Mouse (Mus musculus): ENCODE measurements around the gene Fbxw17. TPM values are rescaled to one million over a fixed set of nuclear protein-coding genes. Genes with fewer than 3 reads are reported as not detected.
A peak's percentile ranks its signal among the peaks of the same experiment; 100 is the strongest.
"Not testable (repeated sequence)": the region's sequence is repeated elsewhere in the genome, so short reads cannot be mapped to it uniquely, and the experiment has no call there.

Fbxw17 gene
- polyA plus RNA-seq (2015; fragmentation: Nextera tagmentation; extraction: Ambion mirVana) = 30.7 and 33.5 TPM in 2 replicates

DNA sequence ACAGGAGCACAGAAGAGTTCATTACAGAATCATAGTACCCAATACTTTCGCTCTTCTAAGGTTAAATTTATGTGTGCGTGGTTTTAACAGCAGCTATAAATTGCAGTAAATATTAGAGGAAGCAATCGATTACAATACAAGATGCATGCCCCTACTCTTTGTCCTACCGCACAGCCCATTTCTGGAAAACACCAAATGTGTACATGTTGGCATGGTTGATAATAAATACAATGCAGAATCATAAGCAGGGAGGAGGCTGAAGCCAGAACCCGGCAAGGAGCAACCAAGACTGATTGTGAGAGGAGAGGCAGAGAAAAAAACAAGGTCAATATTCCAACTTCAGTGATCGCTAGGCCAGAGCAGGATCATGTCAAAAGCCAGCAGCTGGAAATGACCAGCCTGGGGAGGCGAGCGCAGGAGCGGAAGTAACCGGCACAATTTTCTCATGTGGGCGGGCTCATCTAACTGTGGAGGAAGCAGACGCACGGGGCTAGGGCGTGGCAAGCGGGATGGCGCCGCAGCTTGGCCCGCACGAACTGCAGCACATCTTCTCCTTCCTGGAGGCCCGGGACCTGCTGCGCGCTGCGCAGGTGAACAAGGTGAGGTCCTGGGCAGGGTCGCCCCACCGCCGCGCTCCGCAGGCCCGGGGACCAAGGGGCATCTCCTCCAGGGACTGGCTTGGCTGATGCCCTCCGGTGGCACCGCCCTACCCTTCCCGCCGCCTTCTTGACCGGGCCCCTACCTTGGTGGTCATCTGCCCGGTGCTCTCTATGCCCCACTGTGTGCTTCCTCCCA lies at the start of gene Fbxw17:
Fbxw17 (plus strand) TSS at position 476 of the 795 bp plus-strand sequence.
- H3K36me3 ChIP-seq = peaks cover 5% of the 10 kb centered on the region
- no peaks in the 10 kb centered on the region for H3K27me3 ChIP-seq
- peaks cover 12% of the 10 kb centered on the region for H3K4me1 ChIP-seq
- WGBS = 11% methylated on average over 34 of the region's 35 CpGs
- peak; percentile 94 for ATAC-seq (ENCODE audit: insufficient number of reproducible peaks, low FRiP score, low TSS enrichment, low read depth)
- peak within 1 kb of the TSS; percentile 75 for H3K9ac ChIP-seq
- peak within 1 kb of the TSS; percentile 75 for H3K4me3 ChIP-seq (replicated peaks)
- no peaks in the 10 kb centered on the region for H3K9me3 ChIP-seq (replicated peaks)
- peak within 1 kb of the TSS; percentile 61 for H3K4me2 ChIP-seq (replicated peaks)
- H3K27ac ChIP-seq (replicated peaks) = no peak within 1 kb of the TSS

- not testable (repeated sequence) for H3K9ac ChIP-seq; H3K27ac ChIP-seq (replicated peaks); H3K36me3 ChIP-seq; H3K9me3 ChIP-seq (replicated peaks); H3K4me2 ChIP-seq (replicated peaks); H3K4me3 ChIP-seq (replicated peaks); ATAC-seq (ENCODE audit: insufficient number of reproducible peaks, low FRiP score, low TSS enrichment, low read depth); H3K4me1 ChIP-seq; H3K27me3 ChIP-seq
- 64% methylated on average over 5 of the region's 5 CpGs for WGBS
Measured at GRCm38 (mm10) chr13:50372934-50373705, 44.5 kb upstream of the Fbxw17 start.

GRCm38 (mm10) chr13:50389146-50389545 lies 28.5 kb upstream of the Fbxw17 start:
- not testable (repeated sequence) for H3K27me3 ChIP-seq; H3K4me3 ChIP-seq (replicated peaks); H3K4me1 ChIP-seq; H3K9me3 ChIP-seq (replicated peaks); H3K27ac ChIP-seq (replicated peaks); H3K9ac ChIP-seq; H3K36me3 ChIP-seq; H3K4me2 ChIP-seq (replicated peaks); ATAC-seq (ENCODE audit: insufficient number of reproducible peaks, low FRiP score, low TSS enrichment, low read depth)

- H3K9me3 ChIP-seq (replicated peaks) = no peaks in the 10 kb centered on the region
- peak overlapping the region; percentile 75 for H3K9ac ChIP-seq
- H3K4me2 ChIP-seq (replicated peaks) = peak overlapping the region; percentile 61
- peaks cover 13% of the 10 kb centered on the region for H3K36me3 ChIP-seq
- WGBS = 32% methylated on average over 3 of the region's 3 CpGs
- no peak overlapping the region for H3K27ac ChIP-seq (replicated peaks)
- peaks cover 12% of the 10 kb centered on the region for H3K4me1 ChIP-seq
- peak overlapping the region; percentile 75 for H3K4me3 ChIP-seq (replicated peaks)
- no peak for ATAC-seq (ENCODE audit: insufficient number of reproducible peaks, low FRiP score, low TSS enrichment, low read depth)
- no peaks in the 10 kb centered on the region for H3K27me3 ChIP-seq
Measured at GRCm38 (mm10) chr13:50418421-50418820, 757 bp downstream of the Fbxw17 start.

DNA sequence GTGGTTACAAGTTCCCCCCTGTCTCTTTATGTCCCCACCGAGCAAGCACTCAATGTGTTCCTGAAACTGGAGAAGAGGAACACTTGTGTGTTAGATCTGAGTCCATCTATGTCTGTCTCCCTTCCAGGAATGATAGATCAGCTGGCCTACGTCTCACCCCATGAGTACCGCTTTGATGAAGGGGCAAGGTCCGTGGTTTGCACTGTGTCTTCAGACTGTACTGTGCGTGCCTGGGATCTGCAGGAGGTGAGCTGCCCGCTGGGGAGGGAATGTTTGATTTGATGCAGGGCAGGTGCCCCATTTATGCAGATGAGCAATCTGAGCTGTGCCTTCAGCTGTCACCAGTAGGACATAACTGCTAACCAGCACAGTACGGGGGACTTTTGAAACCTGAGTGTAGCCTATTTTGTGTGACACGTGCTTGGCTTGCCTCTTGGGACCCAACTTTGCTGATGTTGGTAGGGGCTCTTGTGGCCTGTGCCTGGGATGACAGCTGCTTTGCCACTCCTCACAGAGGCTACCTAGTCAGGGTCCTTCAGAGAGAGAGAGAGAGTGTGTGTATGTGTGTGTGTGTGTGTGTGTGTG lies 6.1 kb downstream of the Fbxw17 start:
- ATAC-seq (ENCODE audit: insufficient number of reproducible peaks, low FRiP score, low TSS enrichment, low read depth) = no peak; the same call in 1 of the 2 replicates
- H3K27ac ChIP-seq (replicated peaks) = no peak overlapping the region
- H3K36me3 ChIP-seq = peaks cover 63% of the 10 kb centered on the region
- no peak overlapping the region for H3K4me2 ChIP-seq (replicated peaks)
- H3K4me1 ChIP-seq = peaks cover 4% of the 10 kb centered on the region
- H3K9ac ChIP-seq = no peak overlapping the region
- no peaks in the 10 kb centered on the region for H3K9me3 ChIP-seq (replicated peaks)
- no peak overlapping the region for H3K4me3 ChIP-seq (replicated peaks)
- H3K27me3 ChIP-seq = no peaks in the 10 kb centered on the region
- WGBS = 88% methylated on average over 8 of the region's 8 CpGs

- H3K27ac ChIP-seq (replicated peaks) = no peak overlapping the region
- WGBS = 95% methylated on average over 2 of the region's 2 CpGs
- no peak overlapping the region for H3K4me2 ChIP-seq (replicated peaks)
- no peaks in the 10 kb centered on the region for H3K27me3 ChIP-seq
- no peak overlapping the region for H3K4me3 ChIP-seq (replicated peaks)
- no peak overlapping the region for H3K9ac ChIP-seq
- no peak for ATAC-seq (ENCODE audit: insufficient number of reproducible peaks, low FRiP score, low TSS enrichment, low read depth)
- H3K9me3 ChIP-seq (replicated peaks) = no peaks in the 10 kb centered on the region
- H3K36me3 ChIP-seq = peaks cover 70% of the 10 kb centered on the region
- no peaks in the 10 kb centered on the region for H3K4me1 ChIP-seq
Measured at GRCm38 (mm10) chr13:50424517-50424916, 6.9 kb downstream of the Fbxw17 start.

- Histone ChIP-seq H3K9ac (no peak overlapping the region), H3K4me3 (replicated peaks) (no peak overlapping the region), H3K9me3 (replicated peaks) (no peaks in the 10 kb centered on the region), H3K4me1 (no peaks in the 10 kb centered on the region), H3K27ac (replicated peaks) (no peak overlapping the region), H3K4me2 (replicated peaks) (no peak overlapping the region), H3K27me3 (no peaks in the 10 kb centered on the region), H3K36me3 (peaks cover 83% of the 10 kb centered on the region)
- no peak for ATAC-seq (ENCODE audit: insufficient number of reproducible peaks, low FRiP score, low TSS enrichment, low read depth)
- 82% methylated on average over 4 of the region's 4 CpGs for WGBS
Measured at GRCm38 (mm10) chr13:50426686-50427085, 9.0 kb downstream of the Fbxw17 start.

GRCm38 (mm10) chr13:50443812-50444211 lies 26.1 kb downstream of the Fbxw17 start, which contains the start of gene Gm47429:
Gene Gm47429, minus strand, starts transcription at chr13:50443912.
- no peaks in the 10 kb centered on the region for H3K36me3 ChIP-seq
- H3K4me3 ChIP-seq (replicated peaks) = no peak within 1 kb of the TSS
- no peaks in the 10 kb centered on the region for H3K27me3 ChIP-seq
- H3K9me3 ChIP-seq (replicated peaks) = no peaks in the 10 kb centered on the region
- 76% methylated on average over 2 of the region's 2 CpGs for WGBS
- H3K9ac ChIP-seq = no peak within 1 kb of the TSS
- no peak for ATAC-seq (ENCODE audit: insufficient number of reproducible peaks, low FRiP score, low TSS enrichment, low read depth)
- H3K27ac ChIP-seq (replicated peaks) = no peak within 1 kb of the TSS
- no peak within 1 kb of the TSS for H3K4me2 ChIP-seq (replicated peaks)
- no peaks in the 10 kb centered on the region for H3K4me1 ChIP-seq

DNA sequence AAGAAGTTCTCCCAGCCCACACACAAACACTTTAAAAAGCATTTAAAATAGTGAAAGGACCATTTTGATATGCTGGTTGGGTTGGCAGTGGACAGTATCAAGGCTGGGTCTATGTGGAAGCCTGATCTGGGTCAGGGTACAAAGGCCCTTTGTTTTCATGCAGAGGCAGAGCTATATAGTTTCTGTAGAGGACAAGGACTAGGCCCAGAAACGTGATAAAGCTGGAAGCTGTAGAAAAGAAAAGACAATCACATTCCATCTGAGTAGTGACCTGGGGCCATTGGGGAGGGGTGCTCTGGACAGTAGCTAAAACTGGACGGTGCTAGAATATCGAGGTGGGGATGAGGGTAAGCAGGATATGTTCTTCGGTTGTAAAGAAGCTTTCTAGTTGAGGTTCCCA lies 27.6 kb downstream of the Fbxw17 start:
- H3K27ac ChIP-seq (replicated peaks) = no peak overlapping the region
- H3K9me3 ChIP-seq (replicated peaks) = no peaks in the 10 kb centered on the region
- H3K4me3 ChIP-seq (replicated peaks) = no peak overlapping the region
- H3K27me3 ChIP-seq = no peaks in the 10 kb centered on the region
- WGBS = 27% methylated on average over 4 of the region's 4 CpGs
- no peak for ATAC-seq (ENCODE audit: insufficient number of reproducible peaks, low FRiP score, low TSS enrichment, low read depth)
- H3K4me2 ChIP-seq (replicated peaks) = no peak overlapping the region
- H3K36me3 ChIP-seq = no peaks in the 10 kb centered on the region
- H3K9ac ChIP-seq = no peak overlapping the region
- no peaks in the 10 kb centered on the region for H3K4me1 ChIP-seq

DNA sequence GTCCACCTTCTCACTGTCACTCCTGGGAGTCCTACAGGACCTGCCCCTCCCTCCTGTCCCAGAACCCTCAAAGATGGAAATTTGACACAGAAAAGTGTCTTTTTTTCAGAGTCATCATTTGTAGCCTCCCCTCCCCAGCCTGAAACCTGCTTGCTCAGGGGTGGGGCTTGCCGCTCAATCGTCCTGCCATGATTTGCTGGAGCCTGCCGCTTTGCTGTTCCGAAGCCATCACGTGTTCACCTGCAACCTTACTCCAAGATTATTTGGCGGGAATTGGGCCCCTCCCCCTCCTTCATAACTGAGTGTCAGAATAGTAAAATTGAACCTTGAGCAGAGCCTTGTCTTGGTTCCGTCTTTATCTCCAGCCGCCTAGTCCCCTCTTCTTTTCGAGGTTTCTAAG lies 34.6 kb downstream of the Fbxw17 start:
- not testable (repeated sequence) for H3K4me2 ChIP-seq (replicated peaks); H3K9me3 ChIP-seq (replicated peaks); H3K27ac ChIP-seq (replicated peaks); H3K4me3 ChIP-seq (replicated peaks); H3K36me3 ChIP-seq; H3K9ac ChIP-seq; H3K4me1 ChIP-seq; ATAC-seq (ENCODE audit: insufficient number of reproducible peaks, low FRiP score, low TSS enrichment, low read depth); H3K27me3 ChIP-seq
- 59% methylated on average over 9 of the region's 9 CpGs for WGBS

DNA sequence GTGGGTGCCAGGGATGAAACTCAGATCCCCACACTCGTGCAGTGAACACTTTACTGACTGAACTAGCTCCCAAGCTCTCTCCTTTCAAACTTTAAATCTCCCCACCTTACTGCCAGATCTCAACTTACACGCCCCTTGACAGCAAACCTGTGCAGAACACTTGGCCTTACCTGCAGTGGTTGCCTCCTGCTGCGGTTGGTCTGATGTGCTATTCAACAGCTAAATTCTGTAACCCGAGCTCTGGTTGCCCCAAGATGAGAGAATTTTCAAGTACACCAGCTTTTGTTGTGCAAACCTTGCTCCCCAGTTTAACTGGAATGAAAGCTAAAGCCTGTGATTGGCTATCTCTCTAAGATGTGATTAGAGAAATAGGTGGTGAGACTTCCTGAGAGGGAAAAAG lies 35.8 kb downstream of the Fbxw17 start:
- Histone ChIP-seq H3K4me2 (replicated peaks) (no peak overlapping the region), H3K27ac (replicated peaks) (no peak overlapping the region), H3K9ac (no peak overlapping the region), H3K36me3 (no peaks in the 10 kb centered on the region), H3K4me1 (no peaks in the 10 kb centered on the region), H3K9me3 (replicated peaks) (no peaks in the 10 kb centered on the region), H3K27me3 (no peaks in the 10 kb centered on the region), H3K4me3 (replicated peaks) (no peak overlapping the region)
- WGBS = 30% methylated on average over 4 of the region's 4 CpGs
- no peak for ATAC-seq (ENCODE audit: insufficient number of reproducible peaks, low FRiP score, low TSS enrichment, low read depth)

Measured in embryonic facial prominence, embryonic 15.5 days (tissue).